Mouse (Mus musculus): ENCODE data around the gene Alg9.

Gene Alg9

DNA sequence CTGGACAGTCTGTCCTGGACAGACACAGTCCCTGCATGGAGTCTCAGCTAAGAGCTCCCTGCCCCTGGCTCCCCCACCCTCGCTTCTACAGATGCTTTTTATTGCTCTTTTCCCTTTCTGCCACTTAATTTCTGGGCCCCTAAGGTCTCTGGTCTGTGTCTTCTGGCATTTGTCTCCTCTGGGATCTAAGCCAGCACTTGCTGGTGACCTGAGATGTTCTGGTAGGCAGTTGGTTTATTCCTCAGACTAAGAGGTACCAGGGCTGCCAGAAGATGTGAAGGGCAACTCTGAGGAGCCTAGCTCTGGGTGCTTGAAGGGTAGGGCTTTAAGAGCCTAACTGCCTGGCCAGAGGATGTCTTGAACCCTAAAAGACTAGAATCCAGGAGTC is 110.8 kb downstream of the Alg9 start:
- no peak for DNase-seq (ENCODE audit: low read depth)

DNA sequence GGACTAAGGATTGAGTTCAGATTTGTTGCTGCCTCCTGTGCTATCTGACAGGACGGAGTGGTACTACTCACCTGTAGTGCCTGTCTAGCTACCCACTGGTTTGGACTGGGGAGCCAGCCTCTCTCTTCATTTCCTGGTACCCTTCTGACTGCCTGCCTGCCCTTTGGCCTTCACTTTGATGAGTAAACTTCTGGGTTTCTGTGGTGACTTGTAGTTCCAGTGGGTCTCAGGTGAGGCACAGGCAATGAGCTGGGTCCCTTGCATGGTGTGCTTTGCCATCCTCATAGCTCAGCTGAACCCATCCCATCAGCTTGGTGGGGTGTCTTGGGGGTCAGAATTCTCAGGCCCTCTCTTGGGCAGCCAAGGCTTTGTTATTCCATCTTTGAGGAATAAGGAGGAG is 112.1 kb downstream of the Alg9 start:
- no peak for DNase-seq (ENCODE audit: low read depth)

DNA sequence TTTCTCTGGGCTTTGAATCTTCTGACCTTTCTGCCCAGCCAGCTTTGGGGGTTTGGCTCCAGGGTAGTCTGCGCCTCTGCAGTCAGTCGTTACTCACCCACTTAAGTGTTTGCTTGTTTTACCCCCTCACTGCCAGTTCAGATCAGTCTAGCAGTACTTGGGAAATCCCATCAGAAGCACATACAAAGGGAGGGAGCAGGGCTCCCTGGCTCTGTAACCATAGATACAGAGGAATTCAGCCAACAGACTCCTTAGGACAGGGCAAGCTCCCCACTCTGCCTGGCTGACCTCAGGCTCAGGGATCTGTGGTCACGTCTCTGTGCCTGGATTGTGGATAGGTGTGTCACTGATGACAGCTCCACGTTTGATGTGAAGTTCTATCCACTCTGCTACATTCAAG is 112.5 kb downstream of the Alg9 start:
- no peak for DNase-seq (ENCODE audit: low read depth)

DNA sequence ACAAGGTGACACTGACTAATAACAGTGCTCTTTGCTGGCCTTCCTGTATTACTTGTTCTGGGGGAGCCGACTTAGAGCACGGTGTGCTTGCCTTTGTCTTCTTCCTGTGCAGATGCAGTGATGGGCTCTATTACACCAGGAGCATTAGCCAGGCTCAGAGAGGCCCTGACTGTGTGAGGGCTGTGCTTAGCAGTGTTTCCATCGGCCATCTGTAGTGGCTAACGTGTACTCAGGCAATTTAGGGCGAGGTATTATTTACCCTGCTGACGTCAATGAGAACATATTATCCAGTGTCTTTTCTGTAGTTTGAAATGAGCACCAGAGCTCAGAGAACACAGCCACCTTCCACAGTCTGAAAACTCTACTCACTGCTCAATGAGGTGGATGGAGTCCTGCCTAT is 114.4 kb downstream of the Alg9 start:
- DNase-seq (ENCODE audit: low read depth), result no peak

DNA sequence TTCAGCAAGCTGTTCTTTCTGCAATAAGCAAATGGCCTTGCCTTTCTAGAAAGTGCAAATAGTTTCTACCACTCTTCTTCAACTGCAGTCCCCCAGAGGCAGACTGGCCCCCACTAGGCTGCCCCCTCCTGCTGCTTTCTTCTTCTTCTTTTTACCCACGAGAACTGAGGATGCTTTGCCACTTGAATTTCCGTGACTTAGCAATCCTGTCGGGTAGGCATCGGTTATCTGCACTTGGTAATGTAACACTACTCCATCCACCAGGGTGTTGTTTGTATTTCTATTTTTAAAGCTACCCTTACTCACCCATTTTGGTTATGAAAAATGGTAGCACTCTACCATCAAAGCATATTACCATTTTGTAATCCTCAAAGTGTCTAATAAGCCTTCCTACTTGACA is 115.1 kb downstream of the Alg9 start:
- no peak for DNase-seq (ENCODE audit: low read depth)

DNA sequence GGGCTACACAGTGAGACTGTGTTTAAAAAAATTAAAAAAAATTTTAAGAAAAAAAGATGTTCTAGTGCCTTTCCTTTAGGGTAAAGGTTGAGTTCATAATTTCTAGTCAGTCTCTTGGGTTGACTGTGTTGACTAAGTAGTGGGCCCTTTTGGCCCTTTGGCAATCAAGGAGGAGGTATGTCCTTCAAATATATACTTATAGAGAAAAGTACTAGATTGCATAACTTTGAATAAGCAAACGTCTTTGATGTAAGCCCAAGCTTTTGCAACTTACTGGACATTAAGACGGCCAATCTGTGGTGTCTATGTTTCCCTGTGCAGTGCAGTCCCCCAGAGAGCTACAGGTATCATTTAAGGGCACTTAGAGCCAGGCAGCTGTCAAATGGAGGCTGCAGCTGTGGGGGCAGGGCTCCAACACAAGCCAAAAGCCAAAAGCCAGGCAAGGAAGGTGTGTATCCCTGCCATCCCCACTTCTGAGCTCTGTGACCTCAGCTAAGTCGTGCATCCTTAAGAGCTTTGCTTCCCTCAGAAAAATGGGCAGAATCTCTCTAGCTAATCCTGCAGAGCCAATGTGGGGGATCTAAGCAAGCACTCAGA is 115.8 kb downstream of the Alg9 start:
- no peak for DNase-seq (ENCODE audit: low read depth)
